Mouse (Mus musculus): ENCODE results near the gene Hrasls.

The Hrasls gene

DNA sequence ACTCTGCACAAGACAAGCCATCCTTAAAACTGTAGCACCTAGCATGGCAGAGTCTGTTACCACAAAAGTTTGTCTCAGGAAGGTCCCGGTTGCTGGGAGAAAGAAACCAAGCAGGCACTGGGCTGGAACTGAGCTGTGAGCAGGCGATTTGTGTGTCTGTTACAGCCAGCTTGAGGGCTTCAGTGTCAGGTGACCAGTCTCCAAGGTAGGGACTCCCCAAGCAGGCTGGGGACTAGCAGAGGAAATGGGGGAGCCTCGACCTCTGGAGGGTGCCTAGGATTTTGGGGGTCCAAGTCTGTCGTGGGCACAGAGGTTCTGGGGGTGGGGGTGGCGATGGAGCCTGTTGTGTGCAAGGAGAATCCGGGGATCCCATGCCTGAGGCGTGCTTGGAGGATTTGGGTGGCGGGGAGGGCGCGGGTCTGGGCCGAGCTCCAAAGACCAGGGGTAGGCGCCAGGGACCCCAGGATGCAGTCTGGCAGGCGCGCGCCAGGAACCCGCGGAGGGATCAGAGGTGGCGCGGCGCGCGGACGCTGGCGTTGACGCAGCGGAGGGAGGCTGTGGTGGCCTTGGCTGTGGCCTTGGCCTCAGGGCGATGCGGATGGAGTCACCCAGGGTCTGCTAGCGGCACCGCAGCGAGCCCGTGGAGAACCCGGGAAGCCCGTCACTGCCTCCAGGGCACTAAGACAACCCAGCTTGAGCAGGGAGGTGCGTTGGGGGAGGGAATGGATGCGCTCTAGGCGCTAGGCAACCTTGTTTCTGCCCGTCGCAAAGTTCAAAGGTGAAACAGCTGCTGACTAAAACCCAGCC lies at the start of gene Hrasls:
Hrasls (plus strand) TSS at position 91 of the 807 bp plus-strand sequence.
- DNase-seq (ENCODE audit: low spot score), result no peak

DNA sequence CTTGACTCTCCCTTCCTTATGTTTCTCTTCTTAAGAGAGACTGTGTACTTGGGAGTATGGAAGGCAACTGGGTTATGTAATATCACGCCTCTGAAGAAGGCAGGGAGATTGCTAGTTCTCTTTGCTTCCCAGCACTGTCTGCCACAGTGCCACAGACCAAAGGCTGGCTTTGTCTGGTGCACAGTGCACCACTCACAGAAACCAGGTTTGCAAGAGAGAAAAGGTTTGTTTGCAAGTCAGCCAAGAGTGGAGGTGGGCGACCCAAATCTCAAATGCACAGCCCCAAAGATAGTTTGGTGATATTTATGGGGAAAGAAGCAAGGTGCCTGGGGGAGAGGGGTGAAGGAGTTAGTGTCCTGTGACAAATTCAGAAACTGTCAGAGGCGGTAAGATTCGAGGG lies 47.2 kb upstream of the Hrasls start:
- DNase-seq (ENCODE audit: low spot score), result no peak

DNA sequence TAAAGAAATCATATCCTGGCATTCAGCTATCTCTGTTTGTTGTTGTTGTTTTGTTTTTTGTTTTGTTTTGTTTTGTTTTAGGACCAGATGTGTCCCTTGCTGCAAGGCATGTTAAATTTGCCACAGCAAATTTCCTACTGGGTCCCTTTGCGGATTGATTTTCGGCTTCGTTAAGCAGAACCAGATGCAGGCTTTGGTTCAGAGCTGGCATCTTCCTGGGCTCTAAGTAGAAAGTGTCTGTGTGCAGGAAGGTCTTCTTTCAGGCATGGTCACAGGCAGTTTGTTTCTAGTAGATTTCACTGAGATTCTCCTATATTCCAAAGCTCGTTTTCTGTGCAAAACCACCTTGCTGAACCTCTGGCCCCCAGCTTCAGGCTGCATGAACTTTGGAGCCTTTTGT lies 42.4 kb upstream of the Hrasls start:
- no peak for DNase-seq (ENCODE audit: low spot score)

DNA sequence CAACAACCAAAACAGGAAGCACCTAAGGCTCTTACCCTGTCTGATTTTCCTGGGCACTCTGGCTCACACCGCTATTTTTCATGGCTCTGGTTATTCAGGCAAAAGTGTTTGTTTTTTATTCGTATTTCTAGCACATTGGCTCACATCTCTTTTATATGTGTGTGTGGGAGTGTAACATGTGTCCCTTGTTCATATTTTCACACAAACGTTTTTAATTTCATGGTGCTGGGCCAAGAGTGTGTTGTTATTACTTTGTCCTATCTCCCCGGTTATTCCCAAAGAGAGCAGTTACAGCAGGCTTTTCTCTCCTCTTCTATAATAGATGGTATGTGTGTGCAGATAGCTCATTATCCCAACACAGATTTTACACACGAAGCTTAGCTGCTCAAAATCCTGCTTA lies 37.8 kb upstream of the Hrasls start:
- DNase-seq (ENCODE audit: low spot score), result no peak

DNA sequence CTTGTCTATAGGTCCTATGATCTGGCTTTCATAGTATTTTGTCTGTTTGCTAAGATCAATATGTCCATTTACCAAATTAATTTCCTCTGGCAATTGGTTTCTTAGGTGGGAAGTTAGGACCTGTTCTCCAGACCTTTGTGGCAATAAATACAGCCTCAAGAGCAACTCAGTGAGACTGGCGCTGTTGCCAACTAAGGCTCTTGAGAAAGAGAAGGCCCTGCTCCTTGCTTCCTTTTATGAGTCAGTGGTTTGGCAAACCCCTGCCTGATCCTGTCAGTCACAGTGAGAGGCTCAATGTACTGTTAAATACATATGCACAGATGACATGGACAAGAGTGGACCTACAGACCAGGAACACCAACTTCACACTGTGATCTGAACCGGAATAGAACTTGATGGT lies 36.3 kb upstream of the Hrasls start:
- no peak for DNase-seq (ENCODE audit: low spot score)

DNA sequence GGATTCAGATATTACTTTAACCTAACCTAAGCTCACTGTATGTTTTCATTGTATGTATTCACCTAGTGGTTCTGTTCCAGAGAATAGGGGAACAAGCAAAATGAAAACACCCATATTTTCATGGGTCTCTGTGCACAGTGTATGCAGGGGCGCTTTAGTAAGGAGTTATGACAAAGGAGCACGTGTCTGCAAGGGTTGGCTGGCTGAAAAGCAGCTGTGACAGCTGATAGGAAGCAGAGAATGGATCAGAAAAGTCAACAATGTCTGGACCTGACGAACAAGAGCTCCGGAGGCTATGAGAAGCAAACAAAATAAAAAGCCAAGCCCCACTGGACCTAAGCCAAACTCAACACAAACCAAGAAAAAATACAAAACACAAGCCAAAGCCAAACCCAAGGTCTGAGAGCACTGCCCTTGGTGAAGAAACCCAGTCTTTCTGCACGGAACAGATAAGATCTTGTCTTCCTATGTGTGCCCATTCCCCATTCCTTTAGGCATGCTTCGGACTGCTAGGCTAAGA lies 34.6 kb upstream of the Hrasls start:
- DNase-seq (ENCODE audit: low spot score), result no peak

DNA sequence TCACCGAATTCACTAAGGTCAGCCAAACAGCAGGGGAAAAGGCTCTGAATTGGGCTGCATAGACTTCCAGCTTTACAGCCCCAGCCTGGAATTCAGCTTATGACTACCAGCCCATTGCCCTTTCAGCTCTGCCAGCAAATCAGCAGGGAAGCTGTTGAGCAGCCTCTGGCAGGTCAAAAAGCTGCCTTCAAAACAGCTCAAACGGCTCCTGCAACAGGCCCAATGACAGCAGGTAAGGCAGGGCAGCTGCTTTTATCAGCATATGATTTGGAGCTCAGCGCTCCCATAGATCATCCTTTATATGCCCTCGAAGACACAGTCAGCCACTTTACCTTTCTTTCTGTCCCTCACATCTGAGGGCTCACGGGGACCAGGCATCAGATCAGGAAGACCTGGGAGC lies 16.6 kb upstream of the Hrasls start:
- no peak for DNase-seq (ENCODE audit: low spot score)

DNA sequence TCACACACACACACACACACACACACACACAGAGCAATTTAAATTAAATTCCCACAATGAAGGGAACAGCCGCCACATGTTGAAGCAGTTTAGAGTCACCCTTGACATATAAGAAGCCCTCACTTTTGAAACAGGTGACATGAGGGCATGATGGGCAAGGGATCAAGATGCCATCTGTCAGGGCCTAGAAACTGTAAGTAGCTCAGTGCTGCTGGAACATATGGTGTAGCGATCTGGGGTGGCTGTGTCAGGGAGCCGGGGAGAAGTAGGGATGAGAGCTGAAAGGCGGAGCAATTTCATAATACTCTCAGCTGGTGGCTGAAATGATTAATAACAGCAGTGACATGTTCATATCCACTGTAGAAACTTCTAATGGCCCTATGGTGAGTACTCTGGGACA lies 15.5 kb upstream of the Hrasls start:
- no peak for DNase-seq (ENCODE audit: low spot score)

DNA sequence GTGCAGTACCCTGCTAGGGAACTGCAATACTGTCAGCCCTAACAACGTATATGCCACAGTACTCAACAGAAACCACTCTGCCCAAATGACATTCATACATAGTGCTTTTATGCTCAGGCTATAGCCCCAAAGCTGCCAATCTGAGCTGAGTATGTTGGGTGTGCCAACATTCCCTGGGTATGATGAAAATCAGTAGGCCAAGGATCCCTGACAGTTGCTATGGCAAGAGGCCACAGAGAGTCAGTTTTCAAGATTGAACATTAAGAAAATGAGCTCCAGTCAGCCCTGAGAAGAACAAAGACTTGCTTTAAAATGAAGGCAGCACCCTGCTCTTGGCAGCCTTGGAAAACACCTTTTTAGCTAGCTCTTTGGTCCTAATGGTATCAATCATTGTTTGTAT lies 14.3 kb upstream of the Hrasls start:
- no peak for DNase-seq (ENCODE audit: low spot score)

DNA sequence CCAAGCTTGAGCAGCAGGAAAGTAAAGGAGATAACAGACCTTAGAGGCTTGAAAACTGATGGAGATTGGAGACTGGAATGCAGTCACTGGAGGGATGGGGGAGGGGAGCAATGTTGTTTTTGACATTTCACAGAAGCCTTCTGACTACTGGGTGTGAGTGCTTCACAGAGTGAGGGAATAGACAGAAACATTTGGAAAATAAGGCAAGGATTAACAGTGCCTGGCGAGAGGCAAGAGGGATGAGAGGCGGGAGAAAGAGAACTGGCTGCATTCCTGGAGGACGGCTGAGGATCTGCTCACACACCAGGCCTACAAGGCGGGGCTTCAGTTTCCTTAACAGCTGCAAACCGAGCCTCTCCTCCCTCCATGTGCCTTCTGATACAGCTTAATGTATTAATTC lies 11.0 kb upstream of the Hrasls start:
- no peak for DNase-seq (ENCODE audit: low spot score)

DNA sequence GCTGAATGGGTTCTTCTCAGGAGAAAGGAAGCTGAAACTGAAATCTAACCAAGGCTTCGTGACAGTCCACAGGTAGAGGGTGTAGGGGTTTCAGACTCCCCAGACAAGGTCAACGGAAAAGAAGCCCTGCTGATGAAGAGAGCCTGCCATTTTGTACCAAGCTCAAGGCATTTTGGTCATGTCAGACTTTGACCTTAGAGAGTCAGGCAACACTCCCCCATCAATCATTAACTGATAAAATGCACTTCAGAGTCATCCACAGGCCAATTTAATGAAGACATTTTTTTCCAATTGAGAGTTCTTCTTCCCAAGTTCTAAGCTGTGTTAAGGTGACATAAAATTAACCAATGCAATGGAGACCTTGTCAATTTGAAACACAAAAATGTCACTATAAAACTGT lies 8.3 kb upstream of the Hrasls start:
- DNase-seq (ENCODE audit: low spot score), result no peak

DNA sequence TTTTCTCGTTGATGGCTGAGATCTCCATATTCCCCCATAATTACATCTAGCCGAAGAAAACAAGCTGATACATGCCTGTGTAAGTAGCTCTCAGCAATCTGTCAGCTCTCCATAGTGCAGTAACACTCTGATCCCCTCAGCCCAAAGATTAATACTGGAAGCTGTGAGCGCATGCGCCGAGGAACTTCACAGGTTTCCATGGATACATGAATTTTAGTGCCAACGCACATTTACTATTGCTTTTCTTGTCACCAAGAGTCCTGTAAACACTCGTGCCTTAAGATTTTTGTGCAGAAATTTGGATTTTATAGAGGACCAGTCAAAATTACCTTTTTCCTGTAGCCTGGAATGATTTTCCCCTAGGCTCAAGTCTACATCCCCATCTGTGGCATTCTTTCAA lies 4.6 kb upstream of the Hrasls start:
- no peak for DNase-seq (ENCODE audit: low spot score)

DNA sequence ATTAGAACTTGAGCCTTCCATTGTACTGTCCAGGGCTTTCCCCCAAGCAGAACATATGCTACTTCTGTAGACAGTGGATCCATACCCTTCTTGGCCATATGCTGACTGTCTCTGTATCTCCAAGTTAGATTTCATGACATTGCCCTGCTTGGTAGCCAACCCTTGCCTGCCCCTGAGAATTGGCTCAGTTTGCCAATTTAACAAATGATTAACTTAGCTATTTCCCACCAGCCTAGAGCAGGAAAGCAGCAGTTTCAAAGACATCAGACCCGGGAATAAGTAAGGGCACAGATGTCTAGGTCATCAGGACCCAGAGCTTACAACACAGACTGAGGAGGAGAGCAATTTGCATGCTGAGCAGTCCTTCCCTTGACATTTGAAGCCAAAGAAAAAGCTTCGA lies 3.9 kb upstream of the Hrasls start:
- DNase-seq (ENCODE audit: low spot score), result no peak

DNA sequence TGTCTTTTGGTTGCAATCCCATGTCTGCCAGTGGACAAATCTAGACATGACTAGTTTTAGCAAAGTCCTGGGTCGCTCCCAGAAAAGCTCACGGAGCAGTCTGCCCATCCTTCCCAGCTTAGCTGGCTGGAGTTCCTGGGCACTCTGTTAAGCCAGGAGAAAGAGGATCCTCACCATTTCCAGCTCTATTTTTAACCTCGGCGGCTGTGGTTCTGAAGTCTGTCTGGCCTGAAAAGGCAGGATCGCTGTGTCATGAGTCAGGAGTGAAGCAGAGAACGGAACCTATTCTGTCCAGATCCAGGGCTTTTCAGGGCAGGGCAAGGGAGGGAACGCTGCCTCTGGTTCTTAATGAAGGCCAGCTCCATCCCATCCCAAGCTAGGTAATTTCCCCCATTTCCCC lies 654 bp upstream of the Hrasls start:
- no peak for DNase-seq (ENCODE audit: low spot score)

DNA sequence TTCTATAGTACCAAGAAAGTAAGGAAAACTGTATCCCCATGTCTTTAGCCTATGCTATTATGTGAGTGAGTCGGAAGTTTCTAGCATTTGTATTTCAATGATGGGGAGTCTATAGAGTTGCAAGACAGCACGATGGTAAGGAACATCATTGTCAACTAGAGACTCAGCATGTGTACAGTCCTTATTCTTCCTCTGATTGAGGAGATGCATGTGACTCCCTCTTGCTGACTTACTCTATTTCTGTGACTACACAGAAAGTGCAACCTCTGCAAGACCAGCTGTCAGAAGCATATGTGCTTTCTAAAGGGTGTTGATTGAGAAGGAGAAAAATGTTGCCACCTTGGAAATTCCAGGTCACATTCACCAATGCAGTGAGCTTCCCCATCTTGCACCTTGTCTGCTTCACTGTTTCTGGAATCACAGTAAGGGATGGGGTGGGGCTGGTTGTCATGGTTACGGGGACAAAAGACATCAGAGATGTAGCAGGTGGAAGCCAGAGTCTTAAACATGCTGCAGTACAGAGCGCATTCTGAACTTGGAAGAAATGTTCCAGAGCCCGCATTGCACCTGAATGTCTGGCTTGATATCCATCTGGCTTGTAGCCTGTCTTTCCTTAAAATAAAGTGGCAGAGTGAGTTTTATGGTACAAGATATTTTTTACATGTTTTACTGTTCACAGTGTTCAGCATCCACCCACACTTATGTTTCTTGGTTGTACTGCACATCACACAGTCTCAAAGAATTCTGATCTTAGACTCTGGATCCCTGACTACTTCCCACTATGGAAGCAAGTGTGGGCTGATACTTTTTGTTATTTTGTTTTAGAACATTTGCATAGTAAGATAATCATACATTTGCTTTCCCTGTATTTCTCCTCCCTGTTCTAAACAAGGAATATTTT lies 7.2 kb downstream of the Hrasls start:
- DNase-seq (ENCODE audit: low spot score), result no peak

DNA sequence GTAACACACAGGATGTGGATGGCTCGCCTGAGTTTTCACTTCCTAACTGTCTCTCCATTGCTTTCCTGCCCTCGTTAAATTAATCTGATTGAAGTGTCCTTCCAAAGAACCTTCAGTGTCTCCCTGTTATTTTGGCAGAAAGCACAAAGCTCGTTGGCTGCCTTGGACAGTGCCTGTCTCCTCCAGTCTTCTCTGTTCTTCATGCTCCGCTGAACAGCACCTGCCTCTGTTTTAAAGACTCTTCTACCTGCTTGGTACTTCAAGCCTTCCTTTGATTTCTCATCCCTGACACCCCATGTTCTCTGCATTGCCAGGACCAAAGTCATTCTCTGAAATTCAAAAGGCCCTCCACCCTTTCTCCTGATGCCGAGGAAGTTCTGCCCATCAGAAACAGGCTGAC lies 26.5 kb downstream of the Hrasls start:
- DNase-seq (ENCODE audit: low spot score), result no peak

DNA sequence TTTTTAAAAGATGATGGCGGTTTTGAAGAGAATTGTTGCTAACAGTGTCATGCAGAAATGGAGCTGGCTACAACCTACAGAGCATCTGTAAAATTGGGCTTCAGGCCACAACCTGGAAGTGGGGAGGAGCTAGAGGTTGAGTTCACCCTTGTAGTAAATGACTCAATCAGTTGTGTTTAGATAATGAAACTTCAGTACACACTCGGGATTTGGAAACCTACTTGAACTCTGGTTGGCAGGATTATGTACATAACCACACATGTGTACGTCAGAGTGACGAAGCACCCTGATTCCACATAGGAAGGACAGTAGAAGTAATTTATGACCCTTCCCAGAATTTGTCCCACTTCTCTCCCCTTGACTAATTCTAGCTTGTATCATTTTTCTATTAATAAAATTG lies 44.8 kb downstream of the Hrasls start:
- DNase-seq (ENCODE audit: low spot score), result no peak

Data from ovary, postnatal 10 days (tissue).